Mouse (Mus musculus) ES-CJ7 (cell line): ENCODE data around the gene Gm12845.
"Not testable (repeated sequence)": the region's sequence is repeated elsewhere in the genome, so short reads cannot be mapped to it uniquely, and the experiment has no call there.

ENCODE experiments used
- DNase-seq: peaks from one replicate; pipeline ENCODE4 v3.0.0; 2011; ENCODE audit warnings: low read depth, low spot score

The Gm12845 gene

DNA sequence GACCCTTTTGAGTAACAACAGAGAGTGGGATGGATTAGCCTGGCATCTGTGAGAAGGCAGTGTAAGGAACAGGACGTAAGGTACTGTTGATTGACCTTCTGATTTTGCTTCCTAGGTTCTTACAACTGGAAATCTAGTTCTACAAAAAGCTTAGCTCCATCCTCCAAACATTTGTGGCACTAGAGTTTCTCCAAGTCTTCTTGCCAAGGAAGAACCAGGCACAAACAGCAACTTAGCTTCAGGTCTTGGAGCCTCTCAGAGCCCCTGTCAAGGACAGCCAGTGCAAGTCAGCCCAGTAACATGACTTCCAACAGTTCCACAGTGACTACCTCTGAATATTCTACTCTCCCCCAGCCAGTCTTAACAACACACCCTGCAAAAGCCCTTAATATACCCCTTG lies at the start of gene Gm12845:
TSS of gene Gm12845 (plus strand) at position 301 of the 400 bp plus-strand sequence.
- no peak for DNase-seq

DNA sequence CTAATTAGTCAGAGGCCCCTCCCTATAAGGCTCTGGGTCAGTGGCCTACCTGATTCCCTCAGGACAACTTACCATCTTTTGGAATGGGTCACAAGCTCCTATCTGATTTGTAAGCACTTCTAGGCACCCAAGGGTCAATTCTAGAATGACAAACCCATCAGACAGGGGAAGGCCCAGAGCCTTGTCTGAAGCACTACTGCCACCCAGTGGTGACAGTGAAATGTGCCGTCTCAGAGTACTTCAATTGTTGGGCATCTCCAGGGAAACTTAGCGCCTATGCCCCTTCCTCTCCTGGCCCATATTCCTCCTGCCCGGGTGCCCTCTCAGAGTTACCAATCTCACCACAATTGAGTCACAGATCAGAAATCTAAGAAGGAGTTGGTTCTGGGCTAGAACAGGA lies 47.3 kb upstream of the Gm12845 start:
- peak; percentile 74 for DNase-seq

DNA sequence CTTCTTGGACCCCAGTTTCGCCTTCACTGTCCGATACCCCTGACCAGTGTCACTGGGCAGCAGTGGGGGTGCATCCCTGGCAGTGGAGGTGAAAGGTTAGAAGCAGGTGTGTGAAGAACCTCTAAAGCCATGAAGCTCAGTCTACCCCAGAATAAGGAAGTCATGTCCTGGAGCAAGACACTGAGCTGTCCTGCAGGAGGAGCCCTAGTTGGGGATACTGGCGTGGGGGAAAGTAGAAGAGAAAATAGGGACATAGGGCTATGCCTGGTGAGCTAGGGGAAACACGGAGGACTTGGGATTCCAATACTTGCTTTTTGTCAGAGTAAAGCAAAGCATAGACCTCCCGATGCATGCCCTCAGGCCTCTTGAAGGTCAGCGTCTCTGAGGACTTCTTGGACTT lies 43.2 kb upstream of the Gm12845 start:
- DNase-seq = peak; percentile 18

DNA sequence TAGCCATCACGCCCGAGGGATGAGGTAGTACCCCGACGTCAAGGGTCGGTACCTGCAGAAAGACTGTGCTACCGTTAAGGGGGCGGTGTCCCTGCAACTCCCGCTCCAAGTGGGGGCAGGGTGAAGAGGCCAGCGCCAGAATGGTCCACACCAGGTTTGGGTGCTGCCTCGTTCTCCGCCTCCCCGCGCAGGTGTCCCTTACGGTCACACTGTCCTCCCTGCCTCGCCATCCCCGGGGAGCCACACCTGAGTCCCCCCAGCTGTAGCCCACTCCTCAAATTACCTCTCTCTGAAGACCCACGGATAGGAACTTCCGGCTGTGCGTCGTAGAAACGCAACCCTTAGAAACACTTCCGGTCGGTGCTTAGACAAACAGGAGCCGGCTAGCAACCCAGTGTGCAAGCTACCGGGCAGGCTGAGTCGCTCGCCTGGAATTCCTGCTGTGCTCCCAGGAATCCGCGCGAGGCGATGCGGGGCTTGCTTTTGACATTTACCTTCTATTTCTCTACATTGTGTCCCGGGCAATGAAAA lies 42.2 kb upstream of the Gm12845 start, which contains the start of gene Dmap1:
TSS of gene Dmap1 (minus strand) at position 343 of the 531 bp plus-strand sequence.
- DNase-seq = peak; percentile 93

DNA sequence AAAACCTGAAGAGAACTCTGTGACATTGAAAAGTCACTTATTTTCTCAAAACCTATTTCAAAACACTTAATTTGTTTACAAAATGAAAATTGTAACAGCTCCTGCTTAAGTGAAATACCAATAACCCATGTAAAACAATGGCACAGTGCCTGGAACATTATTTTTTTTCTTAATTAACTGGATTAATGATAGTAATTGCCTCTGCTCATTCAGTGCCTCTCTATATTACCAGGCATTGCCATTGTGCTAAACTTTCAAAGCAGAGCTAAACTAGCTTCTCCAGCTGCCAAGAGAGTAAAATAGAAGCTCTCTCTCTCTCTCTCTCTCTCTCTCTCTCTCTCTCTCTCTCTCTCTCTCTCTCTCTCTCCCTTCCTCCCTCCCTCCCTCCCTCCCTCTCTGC lies 41.7 kb upstream of the Gm12845 start:
- DNase-seq = no peak

DNA sequence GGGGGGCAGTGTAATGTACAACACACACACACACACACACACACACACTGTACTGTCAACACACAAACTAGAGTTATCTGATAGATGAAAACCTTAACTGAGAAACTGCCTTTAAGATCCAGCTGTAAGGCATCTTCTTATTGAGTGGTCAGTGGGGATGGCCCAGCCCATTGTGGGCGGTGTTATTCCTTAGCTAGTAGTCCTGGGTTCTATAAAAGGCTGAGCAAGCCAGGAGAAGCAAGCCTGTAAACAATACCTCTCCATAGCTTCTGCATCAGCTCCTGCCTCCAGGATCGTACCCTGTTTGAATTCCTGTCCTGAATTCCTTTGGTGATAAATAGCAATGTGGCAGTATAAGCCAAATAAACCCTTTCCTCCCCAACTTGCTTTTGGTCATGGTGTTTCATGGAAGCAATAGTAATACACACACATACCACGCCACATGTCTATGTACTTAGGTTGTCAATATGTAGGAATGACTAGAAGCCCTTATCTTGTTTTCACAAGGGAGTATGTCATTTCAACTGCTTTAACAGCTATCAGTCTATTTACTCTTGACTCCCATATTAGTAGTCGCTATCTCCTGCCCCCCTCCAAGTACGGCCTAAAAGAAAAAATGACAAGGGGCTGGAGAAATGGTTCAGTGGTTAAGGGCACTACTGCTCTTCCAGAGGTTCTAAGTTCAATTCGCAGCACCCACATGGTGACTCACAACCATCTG lies 41.0 kb upstream of the Gm12845 start:
- DNase-seq = no peak

DNA sequence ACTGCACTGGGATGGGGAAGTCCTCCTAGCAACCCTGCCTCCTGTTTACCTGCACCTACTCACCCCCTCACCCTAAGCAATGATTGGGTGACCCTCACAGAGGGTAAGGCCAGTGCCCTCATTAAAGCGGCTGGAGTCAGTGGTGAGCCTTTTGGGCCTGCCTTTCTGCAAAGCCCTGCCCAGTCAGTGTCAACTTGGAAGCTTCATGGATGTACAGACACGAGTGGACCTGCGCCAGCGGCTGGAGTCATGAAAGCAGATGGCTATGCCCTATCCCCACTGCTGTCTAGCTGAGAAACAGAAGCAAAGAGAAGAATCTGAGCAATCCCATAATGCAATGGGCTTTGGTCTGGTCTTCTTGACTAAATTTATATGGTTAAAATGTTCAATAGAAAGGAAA lies 37.9 kb upstream of the Gm12845 start:
- no peak for DNase-seq

DNA sequence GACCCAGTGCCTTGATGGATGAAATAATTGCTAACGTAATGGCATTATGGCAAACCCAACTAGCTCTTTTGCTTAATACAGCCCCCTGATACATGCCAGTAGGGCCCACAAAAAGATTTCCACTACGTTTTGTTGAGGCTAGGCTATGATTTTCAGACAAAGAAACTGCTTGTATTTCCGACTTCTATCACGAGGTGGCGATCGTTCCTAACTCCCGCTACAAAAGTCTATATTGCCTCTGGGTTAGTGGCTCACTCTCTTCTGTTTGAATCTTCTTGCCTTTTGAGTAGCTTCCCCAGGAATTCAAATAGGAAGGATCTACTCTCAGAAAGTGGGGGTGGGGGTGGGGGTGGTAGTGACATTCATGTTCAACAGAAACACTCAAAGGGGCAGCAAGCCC lies 18.9 kb upstream of the Gm12845 start:
- peak; percentile 50 for DNase-seq

DNA sequence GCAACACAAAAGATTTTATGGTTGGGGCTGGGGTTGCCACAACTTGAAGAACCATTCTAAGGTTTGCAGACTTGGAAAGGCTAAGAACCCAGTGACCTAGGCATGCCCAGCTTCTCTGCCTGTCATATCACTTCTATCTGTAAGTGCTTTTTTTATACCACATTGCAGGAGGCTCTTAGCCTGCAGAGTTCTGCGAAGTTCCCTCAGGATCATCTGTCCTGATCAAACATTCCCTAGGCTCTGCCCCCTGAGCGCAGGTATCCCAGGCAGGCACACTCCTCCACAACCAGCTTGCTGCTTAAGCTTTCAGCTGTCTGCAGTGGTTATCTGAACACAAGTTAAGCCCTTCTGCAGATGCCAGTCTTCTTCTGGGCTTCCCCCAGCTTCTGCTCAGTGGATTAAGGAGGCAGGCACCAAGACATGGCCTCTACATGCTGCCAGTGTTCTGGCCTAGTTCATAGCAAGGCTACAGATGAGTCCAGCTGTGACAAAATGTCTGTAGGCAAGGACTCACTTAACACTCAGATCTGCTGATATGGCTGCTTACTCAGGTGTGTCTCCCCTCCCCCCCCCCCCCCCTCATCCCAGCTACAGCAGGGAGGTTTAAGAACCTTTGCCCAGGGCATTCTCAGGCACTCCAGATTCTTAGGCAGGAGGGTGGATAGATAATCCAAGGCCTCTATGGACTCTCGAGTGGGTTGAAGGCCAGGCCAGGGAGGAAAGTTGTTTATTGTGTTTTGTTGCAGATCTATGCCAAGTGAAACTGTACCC lies 15.2 kb upstream of the Gm12845 start:
- DNase-seq = no peak

DNA sequence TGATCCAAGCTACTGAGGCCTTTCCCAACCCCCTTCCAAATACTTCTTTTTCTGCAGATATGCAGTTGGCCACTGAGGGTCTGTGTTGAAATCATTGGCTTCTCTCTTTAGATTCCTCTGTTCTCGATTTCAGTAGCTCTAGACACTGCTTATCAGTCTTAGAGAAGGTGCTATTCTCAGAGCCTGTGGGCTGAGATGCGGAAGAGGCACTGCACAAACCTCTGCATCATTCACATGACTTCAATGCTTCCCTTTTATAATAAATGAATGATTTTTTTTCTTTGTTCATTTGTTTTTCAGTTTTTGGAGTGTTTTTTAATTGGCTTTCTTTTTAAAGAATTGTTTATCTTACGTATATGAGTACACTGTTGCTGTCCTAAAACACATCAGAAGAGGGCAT lies 11.9 kb upstream of the Gm12845 start:
- no peak for DNase-seq

DNA sequence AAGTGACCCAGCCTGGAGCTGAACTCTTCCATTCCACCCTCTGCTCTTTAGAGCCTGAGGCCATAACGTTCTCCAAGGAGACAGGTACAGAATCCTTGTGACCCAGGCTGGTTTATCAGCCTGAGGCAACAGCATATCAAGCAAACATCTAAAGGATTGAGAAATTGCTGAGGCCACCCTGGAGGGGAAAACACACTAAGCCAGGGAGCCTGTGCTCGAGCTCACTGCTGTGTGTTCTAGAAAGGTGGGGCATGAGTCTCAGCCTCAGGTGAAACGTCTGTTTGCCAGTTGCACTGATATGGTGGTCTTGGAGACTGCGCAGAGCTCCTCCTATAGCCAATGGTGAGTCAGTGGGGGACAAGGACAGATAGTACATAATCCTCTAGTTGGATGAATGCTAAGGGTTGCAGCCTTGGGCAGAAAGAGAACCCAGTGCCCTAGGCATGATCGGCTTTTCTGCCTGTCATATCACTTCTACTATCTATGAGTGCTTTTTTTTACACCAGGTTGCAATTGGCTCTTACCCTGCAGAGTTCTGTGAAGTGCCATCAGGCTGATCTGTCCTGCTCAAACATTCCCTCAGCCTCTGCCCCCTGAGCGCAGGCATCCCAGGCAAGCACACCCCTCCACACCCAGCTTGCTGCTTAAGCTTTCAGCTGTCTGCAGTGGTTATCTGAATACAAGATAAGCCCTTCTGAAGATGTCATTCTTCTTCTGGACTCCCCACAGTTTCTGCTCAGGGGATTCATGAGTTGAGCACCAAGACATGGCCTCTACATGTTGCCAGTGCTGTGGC lies 10.7 kb upstream of the Gm12845 start:
- no peak for DNase-seq

DNA sequence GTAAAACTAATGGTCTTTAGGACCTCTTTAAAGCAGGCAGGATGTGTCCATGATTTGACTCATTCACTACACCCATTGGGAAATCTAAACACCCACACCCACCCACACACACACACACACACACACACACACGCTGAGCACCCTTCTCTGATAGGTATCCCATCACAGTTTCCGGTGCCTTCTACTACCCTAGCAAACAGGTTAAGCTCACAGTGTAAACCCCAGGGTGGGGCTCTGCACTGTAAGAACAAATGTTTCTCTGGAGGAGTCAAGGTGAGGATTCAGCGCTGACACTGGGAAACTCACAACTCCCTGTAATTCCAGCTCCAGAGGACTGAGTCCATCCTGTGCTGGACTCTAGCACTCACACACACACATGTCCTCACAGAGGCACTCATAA lies 7.7 kb downstream of the Gm12845 start:
- DNase-seq = no peak

DNA sequence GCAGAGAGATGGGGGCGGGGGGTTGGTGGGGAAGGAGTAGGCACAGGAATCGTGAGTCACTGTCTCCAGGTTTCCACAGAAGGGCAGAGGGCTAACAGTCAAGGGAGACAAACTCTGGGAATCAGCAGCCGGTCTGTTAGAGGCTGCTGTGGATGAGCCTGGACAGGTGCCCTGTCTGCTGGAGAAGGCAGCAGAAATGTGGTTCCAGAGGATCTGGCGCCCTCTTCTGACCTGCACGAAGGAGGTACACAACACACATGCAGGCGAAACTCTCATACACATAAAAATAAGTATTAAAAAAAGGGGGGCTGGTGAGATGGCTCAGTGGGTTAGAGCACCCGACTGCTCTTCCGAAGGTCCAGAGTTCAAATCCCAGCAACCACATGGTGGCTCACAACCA lies 13.3 kb downstream of the Gm12845 start:
- peak; percentile 74 for DNase-seq

DNA sequence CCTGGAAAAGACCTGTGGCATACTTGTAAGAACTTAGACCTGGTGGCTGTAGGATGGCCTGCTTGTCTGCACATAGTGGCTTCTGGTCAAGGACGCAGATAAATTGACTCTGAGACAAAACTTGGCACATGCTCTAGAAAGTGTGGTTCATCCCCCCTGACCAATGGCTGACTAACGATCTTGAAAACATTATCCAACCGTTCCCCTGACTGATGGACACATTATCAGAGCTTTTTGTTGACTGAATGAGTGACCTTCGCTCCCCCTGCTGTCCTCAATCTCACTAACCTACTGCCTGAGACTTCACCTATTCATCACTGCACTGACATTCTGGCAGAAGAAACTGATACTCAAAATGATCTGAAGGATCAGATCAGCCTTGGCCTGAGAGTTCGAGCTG lies 28.3 kb downstream of the Gm12845 start:
- DNase-seq = not testable (repeated sequence)

DNA sequence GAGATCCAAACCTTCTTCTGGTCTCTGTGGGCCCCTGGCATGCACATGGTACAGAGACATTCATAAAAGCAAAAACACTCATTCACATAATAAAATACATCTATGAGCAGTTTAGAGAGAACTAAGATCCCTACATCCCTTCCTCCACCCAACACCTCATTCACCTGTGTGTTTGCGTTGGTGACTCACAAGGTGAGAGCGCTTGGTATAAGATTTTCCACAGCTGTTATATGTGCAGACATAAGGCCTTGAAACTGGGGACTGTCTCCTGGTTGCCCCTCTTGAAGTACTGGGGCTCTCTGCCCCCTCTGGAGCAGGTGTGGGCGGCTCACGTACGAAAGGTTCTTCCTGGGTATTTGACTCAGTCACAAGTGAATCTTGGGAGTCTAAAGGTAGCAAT lies 35.9 kb downstream of the Gm12845 start:
- DNase-seq = no peak

DNA sequence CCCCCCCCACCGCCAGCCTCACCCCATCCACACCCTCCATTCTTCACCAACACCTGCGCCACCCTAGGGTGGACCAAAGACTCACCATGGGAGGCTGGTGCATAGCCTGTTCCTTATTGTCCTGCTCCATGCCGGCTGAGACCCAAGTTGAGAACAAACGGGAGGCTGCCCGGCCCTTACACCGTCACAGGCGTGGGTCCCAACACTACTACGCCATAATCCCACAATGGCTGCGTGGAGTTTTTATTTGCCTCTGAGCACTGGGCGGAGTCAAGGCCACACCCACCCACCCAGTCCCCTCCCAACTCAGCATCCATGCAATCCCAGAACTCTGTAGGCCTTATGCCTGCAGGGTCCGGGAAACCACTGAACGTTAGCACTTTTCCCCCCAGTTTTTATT lies 41.2 kb downstream of the Gm12845 start, which contains the start of gene Klf17:
TSS of gene Klf17 (minus strand) at position 233 of the 400 bp plus-strand sequence.
- peak; percentile 43 for DNase-seq

DNA sequence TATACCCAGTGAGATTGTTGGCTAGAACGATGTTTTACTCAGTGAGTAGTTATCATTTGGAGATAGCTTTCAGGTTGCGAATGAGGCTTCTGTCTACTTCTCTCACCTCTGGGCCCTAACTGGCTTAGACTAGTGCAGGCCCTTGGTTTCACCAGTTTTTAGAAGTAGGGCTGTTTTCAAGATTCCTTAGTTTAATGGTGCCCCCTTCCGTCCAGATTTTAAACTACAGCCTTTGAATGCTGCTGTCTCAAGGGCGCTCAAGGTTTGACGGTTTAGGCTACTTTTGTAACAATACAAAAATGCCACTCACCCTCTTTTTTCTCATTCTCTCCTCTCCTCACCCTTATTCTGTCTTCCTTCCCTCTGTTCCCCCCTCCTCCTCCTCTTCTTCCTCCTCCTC lies 46.7 kb downstream of the Gm12845 start:
- peak; percentile 77 for DNase-seq

DNA sequence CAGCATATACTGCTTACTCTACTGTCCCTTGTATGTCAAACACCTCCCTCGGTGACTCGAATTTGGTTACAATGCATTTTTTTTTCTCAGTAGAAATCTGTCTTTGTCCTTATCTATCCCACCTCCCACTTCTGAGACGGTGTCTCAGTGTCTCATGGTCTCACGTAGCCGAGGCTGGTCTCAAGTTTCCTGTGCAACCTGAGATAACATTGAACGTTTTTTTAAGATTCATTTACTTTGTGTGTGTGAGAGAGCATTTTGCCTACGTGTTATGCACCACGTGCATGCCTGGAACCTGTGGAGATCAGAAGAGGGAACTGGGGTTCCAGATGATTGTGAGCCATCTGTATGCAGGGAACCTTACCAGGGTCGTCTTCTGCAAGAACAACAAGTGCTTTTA lies 48.7 kb downstream of the Gm12845 start:
- DNase-seq = no peak
